Mouse (Mus musculus) cerebellum, adult (tissue): ENCODE measurements around the gene Pdzd7.
"Not testable (repeated sequence)": the region's sequence is repeated elsewhere in the genome, so short reads cannot be mapped to it uniquely, and the experiment has no call there.

Experiments used
- ATAC-seq: cut with Nextera tagmentation; 2 replicates; pipeline ENCODE4 v1.9.2; 2017; ENCODE audit warnings: mild to moderate bottlenecking, moderate library complexity, mixed read lengths; ENCODE audit not compliant: insufficient number of reproducible peaks, low FRiP score, low TSS enrichment

Pdzd7 gene

GRCm38 (mm10) chr19:45063565-45064292 lies 18.2 kb upstream of the Pdzd7 start:
- peak; percentile 58; the same call in 1 of the 2 replicates for ATAC-seq

DNA sequence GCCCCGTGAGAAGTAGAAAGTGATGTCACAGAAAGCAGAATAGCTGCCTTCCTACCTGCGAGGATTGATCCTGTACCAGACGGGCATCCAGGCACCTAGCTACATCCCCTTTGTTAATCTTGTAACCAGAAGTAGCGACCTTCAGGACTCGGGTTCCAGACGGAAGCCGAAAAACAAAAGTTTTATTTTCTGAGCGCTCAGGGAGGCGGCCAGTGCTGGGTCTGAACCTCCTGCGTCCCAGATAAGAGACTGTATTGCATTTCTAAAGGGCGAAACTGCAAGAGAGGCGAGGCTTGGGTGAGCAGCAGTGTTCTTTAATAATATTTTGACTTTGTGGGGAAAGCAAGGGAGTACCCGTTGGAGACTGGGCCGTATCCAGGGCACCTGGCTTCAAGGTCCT lies 13.3 kb upstream of the Pdzd7 start:
- ATAC-seq = no peak

GRCm38 (mm10) chr19:45058113-45058839 lies 12.8 kb upstream of the Pdzd7 start:
- ATAC-seq = peak; percentile 85

- no peak for ATAC-seq
These were observed 12.2 kb upstream of the Pdzd7 start for GRCm38 (mm10) chr19:45057724-45058112.

GRCm38 (mm10) chr19:45056908-45057698 lies 11.6 kb upstream of the Pdzd7 start:
- no peak for ATAC-seq

- 0 out of 2 replicates have a peak, but pooled peaks have one; percentile 27 for ATAC-seq
These were observed 10.8 kb upstream of the Pdzd7 start for GRCm38 (mm10) chr19:45056364-45056763.

DNA sequence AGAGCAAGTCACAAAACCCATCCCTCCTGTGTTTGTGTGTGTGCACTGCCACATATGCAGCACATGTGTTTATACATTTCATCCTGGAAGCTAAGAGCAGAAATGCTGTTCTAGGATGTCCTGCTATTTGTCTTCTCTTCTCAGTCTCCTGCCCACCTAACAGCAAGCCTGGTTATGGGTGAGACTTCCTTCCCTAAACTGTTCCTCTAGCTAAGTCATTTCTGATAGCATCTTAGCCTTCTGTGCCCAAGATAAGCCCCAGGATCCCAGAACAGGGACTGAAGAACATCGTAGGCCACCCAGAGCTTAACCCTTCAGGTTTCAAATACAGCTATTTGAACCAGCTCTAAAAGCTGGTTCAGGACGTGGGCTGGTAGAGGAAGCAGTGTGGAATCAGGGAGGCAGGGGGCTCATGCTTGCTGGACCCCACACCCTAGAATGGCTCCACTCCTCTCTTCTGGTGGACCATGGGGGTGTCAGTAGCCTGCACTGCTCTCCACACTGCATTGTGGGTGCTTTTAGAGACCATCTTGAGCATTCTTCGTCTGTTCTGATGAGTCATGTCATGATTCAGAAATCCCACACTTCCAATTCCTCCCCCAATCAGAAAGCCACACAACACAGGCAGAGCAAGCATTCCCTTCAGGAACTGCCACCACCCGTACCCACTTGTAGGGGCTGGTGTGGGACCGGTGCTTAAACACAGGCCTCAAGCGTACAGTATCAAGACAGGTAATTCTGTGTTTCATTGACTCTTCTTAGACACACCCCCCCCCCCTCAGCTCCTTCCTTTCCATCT lies 9.6 kb upstream of the Pdzd7 start:
- no peak for ATAC-seq

GRCm38 (mm10) chr19:45053451-45053850 lies 7.9 kb upstream of the Pdzd7 start:
- ATAC-seq = no peak

GRCm38 (mm10) chr19:45049523-45049922 lies 4.0 kb upstream of the Pdzd7 start:
- no peak for ATAC-seq

GRCm38 (mm10) chr19:45048644-45049365 lies 3.3 kb upstream of the Pdzd7 start:
- no peak for ATAC-seq

- peak; percentile 6; the same call in 1 of the 2 replicates for ATAC-seq
These were observed 2.6 kb upstream of the Pdzd7 start for GRCm38 (mm10) chr19:45047935-45048643.

DNA sequence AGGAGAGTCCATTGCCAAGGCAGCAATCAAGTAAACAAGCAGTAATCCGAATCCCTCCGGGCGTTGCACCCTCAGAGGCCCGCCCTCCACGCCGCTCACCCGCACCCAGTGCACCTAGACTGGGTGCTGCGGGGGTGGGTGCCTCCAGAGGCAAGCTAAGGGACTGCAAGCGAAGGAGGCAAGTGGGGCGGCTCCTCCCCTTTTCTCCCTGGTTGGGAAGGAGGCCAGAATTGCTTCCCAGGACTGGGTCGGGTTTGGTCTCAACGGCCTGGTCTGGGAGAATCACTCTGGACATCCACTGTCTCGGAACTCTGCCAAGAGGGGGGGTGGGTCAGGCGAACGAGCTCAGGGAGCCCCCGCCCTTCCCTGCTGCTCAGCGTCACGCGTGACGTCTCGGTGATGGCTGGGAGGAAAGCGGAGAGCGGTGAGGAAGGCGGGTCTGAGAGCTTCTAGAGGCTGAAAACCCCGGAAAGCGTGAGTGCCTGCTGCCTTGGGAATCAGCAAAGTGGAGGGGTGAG lies 2.0 kb upstream of the Pdzd7 start, which contains the start of gene Sfxn3:
TSS of gene Sfxn3 (plus strand) at position 87 of the 518 bp plus-strand sequence.
- peak; percentile 77 for ATAC-seq

DNA sequence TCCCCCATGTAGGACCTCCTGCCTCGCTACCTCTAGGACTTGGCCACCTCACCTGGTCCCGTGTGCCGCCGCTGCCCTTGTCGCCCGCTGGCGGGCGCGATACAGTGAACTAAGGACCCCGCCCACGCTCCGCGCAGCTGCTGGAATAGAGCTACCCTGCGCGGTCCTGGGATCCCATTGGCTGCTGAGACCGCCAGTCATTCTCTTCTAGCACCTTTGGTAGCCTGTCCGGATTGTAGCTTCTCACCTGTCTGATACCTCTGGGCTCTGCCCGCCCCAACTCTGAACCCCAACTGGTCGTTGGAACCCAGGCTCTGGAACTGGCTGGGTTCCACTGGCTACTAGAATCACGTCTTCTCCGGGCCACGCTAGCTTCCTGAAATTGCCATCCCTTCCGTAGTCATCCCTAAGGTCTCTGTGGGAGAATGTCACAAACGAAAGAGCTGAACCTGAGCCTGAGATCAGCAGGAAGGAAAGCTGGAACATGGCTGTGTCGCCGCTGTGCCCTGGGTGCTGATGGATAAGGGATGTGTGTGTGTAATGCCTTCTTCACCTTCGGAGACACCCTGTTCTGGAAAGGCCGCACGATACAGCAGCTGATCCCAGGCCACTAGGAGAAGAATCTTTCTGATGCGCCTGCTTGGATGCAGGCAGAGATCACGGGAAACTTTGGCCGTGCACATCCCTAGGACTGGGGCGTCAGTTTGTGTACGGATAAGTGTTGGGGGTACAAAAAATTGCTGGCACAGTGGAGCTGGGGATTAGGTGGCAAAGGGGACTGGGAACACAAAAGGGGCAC lies 1.2 kb upstream of the Pdzd7 start:
- peak; percentile 78 for ATAC-seq

DNA sequence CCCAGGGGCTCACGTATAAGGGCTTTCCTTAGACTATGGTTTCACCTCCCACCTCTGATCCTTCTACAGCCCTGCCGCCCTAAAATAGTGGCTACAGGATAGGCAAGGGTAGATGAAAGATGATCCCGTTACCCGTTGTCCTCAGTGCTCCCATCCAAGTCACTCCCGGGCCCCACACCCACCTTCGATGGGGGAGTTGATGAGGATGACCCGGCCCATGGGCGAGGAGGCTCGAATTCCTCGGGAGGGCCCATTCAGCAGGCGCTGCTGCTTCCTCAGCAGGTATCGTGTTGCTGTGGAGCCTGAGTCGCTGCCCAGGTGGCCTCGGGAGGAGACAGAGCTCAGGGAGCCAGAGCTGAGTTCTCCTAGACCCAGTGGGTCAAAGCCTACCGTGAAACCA lies 281 bp downstream of the Pdzd7 start:
- ATAC-seq = no peak

DNA sequence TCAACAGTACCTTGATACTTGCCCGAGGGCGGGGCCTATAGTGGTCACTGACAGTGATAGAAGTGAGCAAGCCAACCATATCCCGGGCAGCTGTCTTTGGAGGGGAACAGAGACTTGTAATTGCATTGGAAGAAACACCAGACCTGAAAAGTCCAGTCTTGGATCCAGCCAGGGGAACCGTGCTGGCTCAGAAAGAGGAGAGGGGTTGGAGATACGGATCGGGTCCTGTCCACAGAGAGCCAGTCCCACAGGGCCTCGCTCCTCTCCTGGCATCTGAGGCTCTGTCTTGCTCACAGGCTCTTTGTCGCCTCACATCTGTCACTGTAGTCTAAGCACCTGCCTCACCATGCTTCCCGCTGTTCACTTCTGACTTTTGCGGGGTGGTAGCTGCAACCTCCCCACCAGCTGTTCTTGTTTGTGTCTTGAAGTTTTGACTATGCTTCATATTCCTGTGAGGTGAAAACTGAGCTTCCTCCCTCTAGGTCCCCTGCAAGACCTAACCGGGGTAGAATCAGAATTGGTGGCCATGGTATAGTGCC lies 1.1 kb downstream of the Pdzd7 start:
- ATAC-seq = no peak

- ATAC-seq = no peak
These were observed 5.3 kb downstream of the Pdzd7 start for GRCm38 (mm10) chr19:45040214-45040613.

DNA sequence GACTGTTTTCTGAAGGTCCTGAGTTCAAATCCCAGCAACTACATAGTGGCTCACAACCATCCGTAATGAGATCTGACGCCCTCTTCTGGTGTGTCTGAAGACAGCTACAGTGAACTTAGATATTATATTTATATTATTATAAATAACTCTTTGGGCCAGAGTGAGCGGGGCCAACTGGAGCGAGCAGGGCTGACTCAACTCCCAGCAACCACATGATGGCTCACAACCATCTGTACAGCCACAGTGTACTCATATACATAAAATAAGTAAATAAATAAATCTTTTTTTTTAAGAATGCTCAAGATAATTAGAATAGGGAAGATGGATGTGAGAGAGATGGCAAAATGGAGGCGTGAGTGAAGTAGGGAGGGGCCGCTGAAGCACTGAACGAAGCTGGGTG lies 7.3 kb downstream of the Pdzd7 start:
- not testable (repeated sequence) for ATAC-seq

DNA sequence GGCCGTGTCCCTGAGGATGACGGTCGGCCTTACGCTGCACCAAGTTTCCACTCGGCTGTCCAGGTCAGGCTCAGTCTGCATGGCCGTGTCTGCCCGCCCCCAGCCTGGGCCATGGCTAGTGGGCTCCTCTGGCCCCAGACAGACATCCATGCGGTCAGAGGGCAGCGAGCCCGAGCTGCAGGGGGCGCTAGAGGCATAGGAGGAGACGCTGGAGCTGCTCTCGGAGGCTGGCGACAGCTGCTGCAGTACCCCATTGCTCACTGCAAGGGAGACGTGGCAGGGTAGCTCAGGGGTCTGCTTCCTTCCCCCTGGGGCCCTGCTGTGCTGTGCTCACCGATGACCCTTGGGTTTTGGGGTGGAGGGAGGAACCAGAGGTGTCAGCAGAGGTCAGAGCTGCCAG lies 8.7 kb downstream of the Pdzd7 start:
- ATAC-seq = no peak
